Mouse (Mus musculus): ENCODE data around the gene Pea15a. TPM values are rescaled to one million over a fixed set of nuclear protein-coding genes. Genes with fewer than 3 reads are reported as not detected.

Gene Pea15a
- polyA plus RNA-seq, 1 experiment from 2014 or later: 91.8 TPM

DNA sequence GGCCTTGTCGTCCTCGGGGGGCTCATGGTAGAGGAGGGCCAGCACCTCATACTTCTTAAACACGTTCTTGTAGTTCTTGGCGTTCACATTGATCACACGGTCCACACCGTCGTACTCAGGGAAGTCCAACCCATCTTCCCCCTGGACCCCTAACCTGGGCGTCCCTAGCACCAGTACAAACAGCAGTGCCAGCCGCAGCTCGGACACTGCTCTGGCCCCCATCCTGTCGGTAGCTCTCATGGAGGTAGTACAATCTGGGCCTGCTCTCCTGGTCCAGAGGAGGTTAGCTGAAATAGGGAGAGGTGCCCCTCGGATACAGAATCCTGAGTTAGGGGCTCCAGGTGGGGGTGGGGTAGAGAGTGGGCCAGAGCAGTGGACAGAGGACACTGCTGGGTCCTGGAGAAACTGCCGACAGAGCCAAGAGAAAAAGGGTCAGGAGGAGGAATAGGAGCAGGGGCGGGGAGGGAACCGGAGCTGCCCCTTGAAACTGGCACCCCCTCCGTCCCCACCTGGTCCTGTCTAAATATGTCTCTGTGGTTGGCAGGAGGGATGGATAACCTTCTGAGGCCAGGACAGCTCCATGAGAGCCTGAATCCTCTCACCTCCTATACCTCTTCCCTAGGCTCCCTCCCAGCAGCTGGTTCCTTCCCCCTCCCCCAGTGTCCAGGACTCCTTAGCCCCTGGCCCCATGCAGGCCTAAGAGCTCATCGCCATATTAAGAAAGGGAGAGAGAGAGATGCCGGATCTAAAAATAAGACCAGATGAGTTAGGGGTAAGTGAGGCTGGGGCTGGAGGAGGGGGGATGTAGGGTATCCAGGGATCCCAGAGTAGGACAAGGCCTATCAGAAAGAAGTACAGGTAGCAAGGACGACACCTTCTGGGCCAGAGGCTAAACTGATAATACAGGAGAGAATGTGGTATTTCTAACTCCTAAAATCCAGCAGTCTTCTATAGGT, 13.1 kb upstream of the Pea15a start, which contains the start of gene Casq1:
Gene Casq1, minus strand, starts transcription at position 418 of the 956 bp plus-strand sequence.
- no peak for ATAC-seq (replicated peaks; ENCODE audit: low FRiP score, low read depth)
- 72% methylated on average over 19 of the region's 19 CpGs for WGBS
- TF ChIP-seq CTCF (IDR thresholded peaks at IDR 0.05; ENCODE audit: low read depth): no peak

DNA sequence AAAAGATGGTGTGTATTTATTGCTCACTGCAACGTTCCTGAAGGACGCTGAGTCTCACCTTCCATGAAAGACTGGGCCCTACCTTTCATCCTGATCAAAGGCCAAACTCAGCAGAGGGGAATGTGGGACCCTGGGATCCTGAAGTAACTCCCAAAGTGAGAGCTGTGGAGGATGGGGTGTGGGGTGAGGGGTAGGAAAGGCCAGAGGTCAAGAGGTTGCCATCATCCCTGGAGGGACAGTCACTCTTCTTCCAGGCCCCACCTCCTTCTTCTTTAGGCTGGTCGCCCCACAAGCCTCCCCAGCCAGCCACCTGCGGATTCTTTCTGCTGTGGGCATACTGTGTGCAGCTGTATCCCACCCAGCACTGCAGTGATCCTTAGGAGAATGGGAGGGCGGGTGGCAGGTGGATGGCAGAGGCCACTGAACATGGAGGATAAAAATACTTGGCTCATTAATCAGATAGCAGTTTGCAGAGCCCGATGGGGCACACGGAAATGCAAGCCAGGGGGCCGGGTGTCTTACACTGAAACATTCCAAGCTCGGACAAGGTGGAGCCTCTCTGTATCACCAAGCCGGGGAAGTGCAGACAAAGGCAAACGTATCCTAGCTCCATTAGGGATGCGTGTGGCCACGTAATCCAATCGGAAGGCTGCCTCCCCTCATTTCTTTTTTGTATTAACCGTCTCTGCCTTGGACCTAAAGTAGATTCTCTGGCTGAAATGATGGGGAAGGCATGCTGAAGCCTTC, 11.7 kb upstream of the Pea15a start:
- ATAC-seq (replicated peaks; ENCODE audit: low FRiP score, low read depth) (no peak), DNase-seq (ENCODE audit: low spot score) (no peak)
- Histone ChIP-seq H3K27me3 (ENCODE audit: insufficient read depth, low read length) (no peaks in the 10 kb centered on the region), H3K36me3 (ENCODE audit: insufficient read depth, low read length) (no peaks in the 10 kb centered on the region), H3K9ac (ENCODE audit: low read depth, low read length) (no peak overlapping the region), H3K4me2 (ENCODE audit: low read length) (no peak overlapping the region), H3K4me1 (replicated peaks; ENCODE audit: insufficient read depth, low read length) (peaks cover 32% of the 10 kb centered on the region), H3K4me3 (replicated peaks; ENCODE audit: low read depth, low read length) (no peak overlapping the region), H3K9me3 (replicated peaks; ENCODE audit: low read length) (no peaks in the 10 kb centered on the region), H3K27ac (no peak overlapping the region)
- 50% methylated on average over 15 of the region's 15 CpGs for WGBS
- 0 out of 2 replicates have a peak, but pooled peaks have one; percentile 1 for TF ChIP-seq CTCF (IDR thresholded peaks at IDR 0.05; ENCODE audit: low read depth)

More for the DNA sequence above, 13.1 kb upstream of the Pea15a start, which contains the start of gene Casq1:
- no peak for DNase-seq (ENCODE audit: low spot score)
- H3K9ac ChIP-seq (ENCODE audit: low read depth, low read length): no peak within 1 kb of the TSS
- no peaks in the 10 kb centered on the region for H3K9me3 ChIP-seq (replicated peaks; ENCODE audit: low read length)
- peak within 1 kb of the TSS; percentile 60 for H3K27ac ChIP-seq
- no peaks in the 10 kb centered on the region for H3K27me3 ChIP-seq (ENCODE audit: insufficient read depth, low read length)
- no peak within 1 kb of the TSS for H3K4me2 ChIP-seq (ENCODE audit: low read length)
- H3K36me3 ChIP-seq (ENCODE audit: insufficient read depth, low read length): no peaks in the 10 kb centered on the region
- peaks cover 32% of the 10 kb centered on the region for H3K4me1 ChIP-seq (replicated peaks; ENCODE audit: insufficient read depth, low read length)
- H3K4me3 ChIP-seq (replicated peaks; ENCODE audit: low read depth, low read length): no peak within 1 kb of the TSS

DNA sequence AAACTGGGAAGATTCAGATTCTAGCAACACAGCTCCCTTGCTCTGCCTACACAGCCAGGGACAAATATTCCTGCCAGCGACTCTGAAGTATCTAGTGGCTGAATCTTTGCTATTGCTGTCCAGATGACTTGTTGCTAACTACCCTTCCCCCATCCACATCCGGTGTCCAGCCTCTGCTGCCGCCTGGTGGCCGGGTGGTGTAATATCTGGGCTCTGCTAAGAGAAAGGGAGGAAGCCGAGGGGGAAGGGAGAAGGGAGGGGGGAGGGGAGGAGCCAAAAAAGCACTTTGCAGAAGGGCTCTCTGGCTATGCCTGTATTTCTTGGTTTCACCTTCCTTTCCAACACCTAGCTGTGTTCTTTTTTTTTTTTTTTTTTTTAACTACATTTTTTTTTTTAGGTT, 10.5 kb upstream of the Pea15a start:
- Histone ChIP-seq H3K4me2 (ENCODE audit: low read length) (peak overlapping the region; percentile 47), H3K4me3 (replicated peaks; ENCODE audit: low read depth, low read length) (peak overlapping the region; percentile 11; the same call in 1 of the 2 replicates), H3K9ac (ENCODE audit: low read depth, low read length) (peak overlapping the region; percentile 43; the same call in 1 of the 2 replicates), H3K36me3 (ENCODE audit: insufficient read depth, low read length) (no peaks in the 10 kb centered on the region), H3K4me1 (replicated peaks; ENCODE audit: insufficient read depth, low read length) (peaks cover 30% of the 10 kb centered on the region), H3K27me3 (ENCODE audit: insufficient read depth, low read length) (no peaks in the 10 kb centered on the region), H3K9me3 (replicated peaks; ENCODE audit: low read length) (no peaks in the 10 kb centered on the region), H3K27ac (peak overlapping the region; percentile 82)
- peak; percentile 62 for ATAC-seq (replicated peaks; ENCODE audit: low FRiP score, low read depth)
- 0% methylated on average over 5 of the region's 5 CpGs for whole genome bisulfite sequencing
- peak; percentile 98 for TF ChIP-seq CTCF (IDR thresholded peaks at IDR 0.05; ENCODE audit: low read depth)
- DNase-seq (ENCODE audit: low spot score): peak; percentile 97

DNA sequence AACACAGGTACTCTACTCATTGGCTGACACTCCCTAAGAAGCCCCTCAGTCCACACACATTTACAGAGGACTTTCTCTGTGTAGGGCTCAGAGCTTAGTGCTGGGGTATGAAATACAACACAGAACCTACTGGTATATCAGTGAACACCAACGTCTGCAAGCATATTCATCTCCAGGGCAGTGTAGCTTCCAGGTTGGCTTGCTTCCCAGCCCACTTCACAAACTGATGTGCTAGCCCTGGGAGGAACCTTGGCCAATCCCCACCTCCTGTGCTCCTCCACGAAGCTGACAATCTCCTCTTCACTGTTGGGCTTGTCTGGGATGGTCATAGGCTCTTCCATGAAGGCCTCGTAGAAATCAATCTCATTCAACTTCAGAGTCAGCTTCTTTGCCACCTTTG, 8.1 kb upstream of the Pea15a start:
- Histone ChIP-seq H3K27me3 (ENCODE audit: insufficient read depth, low read length) (no peaks in the 10 kb centered on the region), H3K4me2 (ENCODE audit: low read length) (no peak overlapping the region), H3K36me3 (ENCODE audit: insufficient read depth, low read length) (no peaks in the 10 kb centered on the region), H3K27ac (no peak overlapping the region), H3K4me1 (replicated peaks; ENCODE audit: insufficient read depth, low read length) (peaks cover 20% of the 10 kb centered on the region), H3K9ac (ENCODE audit: low read depth, low read length) (no peak overlapping the region), H3K4me3 (replicated peaks; ENCODE audit: low read depth, low read length) (no peak overlapping the region), H3K9me3 (replicated peaks; ENCODE audit: low read length) (no peaks in the 10 kb centered on the region)
- TF ChIP-seq CTCF (IDR thresholded peaks at IDR 0.05; ENCODE audit: low read depth): no peak
- DNase-seq (ENCODE audit: low spot score) (no peak), ATAC-seq (replicated peaks; ENCODE audit: low FRiP score, low read depth) (no peak)
- WGBS: 50% methylated on average over 3 of the region's 3 CpGs

DNA sequence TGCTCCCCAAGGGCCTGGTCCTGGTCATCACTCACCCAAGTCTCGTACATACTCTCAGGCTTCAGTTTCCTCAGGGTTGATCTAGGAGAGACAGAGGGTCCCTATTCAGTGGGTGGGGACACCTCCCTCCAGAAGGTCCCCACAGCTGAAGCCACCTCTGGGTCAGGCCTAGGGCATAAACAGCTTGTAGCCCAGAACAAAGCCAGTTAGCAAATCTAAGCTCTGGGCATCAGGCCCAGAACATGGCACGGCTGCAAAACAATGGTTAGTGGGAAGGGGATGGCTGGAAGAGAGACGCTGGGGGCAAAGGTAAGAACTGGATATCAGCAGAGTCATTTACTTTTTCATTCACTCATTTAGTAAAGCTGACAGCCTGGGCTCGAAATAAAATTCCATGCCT, 7.2 kb upstream of the Pea15a start:
- Histone ChIP-seq H3K27ac (no peak overlapping the region), H3K4me1 (replicated peaks; ENCODE audit: insufficient read depth, low read length) (peaks cover 14% of the 10 kb centered on the region; the same call in 1 of the 2 replicates), H3K36me3 (ENCODE audit: insufficient read depth, low read length) (no peaks in the 10 kb centered on the region), H3K9ac (ENCODE audit: low read depth, low read length) (no peak overlapping the region), H3K27me3 (ENCODE audit: insufficient read depth, low read length) (no peaks in the 10 kb centered on the region), H3K4me3 (replicated peaks; ENCODE audit: low read depth, low read length) (no peak overlapping the region), H3K4me2 (ENCODE audit: low read length) (no peak overlapping the region), H3K9me3 (replicated peaks; ENCODE audit: low read length) (no peaks in the 10 kb centered on the region)
- WGBS: 59% methylated on average over 4 of the region's 4 CpGs
- ATAC-seq (replicated peaks; ENCODE audit: low FRiP score, low read depth) (no peak), DNase-seq (ENCODE audit: low spot score) (no peak)
- TF ChIP-seq CTCF (IDR thresholded peaks at IDR 0.05; ENCODE audit: low read depth): no peak

DNA sequence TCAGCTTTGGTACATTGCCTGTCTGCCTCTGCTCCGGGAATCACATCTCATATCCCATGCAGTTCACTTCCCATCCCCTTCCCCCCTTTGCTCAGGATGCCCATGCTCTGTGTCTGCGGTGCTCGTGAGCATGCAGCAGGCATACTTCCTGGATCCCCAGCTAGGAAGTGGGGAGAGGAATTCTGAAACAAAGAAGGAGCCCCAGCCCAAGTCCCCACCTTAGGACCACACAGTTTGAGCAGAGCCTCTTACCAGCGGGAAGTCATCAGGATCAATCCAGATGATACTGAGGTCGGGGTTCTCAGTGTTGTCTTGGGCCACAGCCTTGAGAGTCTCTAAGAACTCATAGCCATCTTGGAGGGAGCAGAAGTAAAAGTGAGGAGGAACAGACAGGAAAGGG, 6.2 kb upstream of the Pea15a start:
- Histone ChIP-seq H3K4me2 (ENCODE audit: low read length) (no peak overlapping the region), H3K9me3 (replicated peaks; ENCODE audit: low read length) (no peaks in the 10 kb centered on the region), H3K4me3 (replicated peaks; ENCODE audit: low read depth, low read length) (no peak overlapping the region), H3K4me1 (replicated peaks; ENCODE audit: insufficient read depth, low read length) (peaks cover 7% of the 10 kb centered on the region; the same call in 1 of the 2 replicates), H3K36me3 (ENCODE audit: insufficient read depth, low read length) (no peaks in the 10 kb centered on the region), H3K27me3 (ENCODE audit: insufficient read depth, low read length) (no peaks in the 10 kb centered on the region), H3K9ac (ENCODE audit: low read depth, low read length) (no peak overlapping the region), H3K27ac (no peak overlapping the region)
- no peak for DNase-seq (ENCODE audit: low spot score)
- ATAC-seq (replicated peaks; ENCODE audit: low FRiP score, low read depth): no peak
- TF ChIP-seq CTCF (IDR thresholded peaks at IDR 0.05; ENCODE audit: low read depth): no peak
- 55% methylated on average over 5 of the region's 5 CpGs for WGBS
